Mouse (Mus musculus) bone marrow, adult 2 months (tissue): ENCODE results near the gene Folr1.

Experiments
- CTCF ChIP-seq: fragments of 200-500 bp; IDR thresholded peaks from 2 replicates; pipeline ENCODE4 v1.5.1; 2011; ENCODE audit warnings: low read length, control low read depth; ENCODE audit not compliant: control insufficient read depth, insufficient read depth
- POLR2A ChIP-seq: fragments of 200-500 bp; IDR thresholded peaks from 2 replicates; pipeline ENCODE4 v1.6.1; 2011; ENCODE audit warnings: low read depth, mild to moderate bottlenecking, control low read depth, low read length, borderline replicate concordance; ENCODE audit not compliant: control insufficient read depth

GRCm38 (mm10) chr7:101918071-101918470 lies 47.5 kb upstream of the Folr1 start:
- TF ChIP-seq POLR2A (no peak), CTCF (peak; percentile 76)
